Mouse (Mus musculus): ENCODE data around the gene Arl4d.
"Not testable (repeated sequence)": the region's sequence is repeated elsewhere in the genome, so short reads cannot be mapped to it uniquely, and the experiment has no call there.

DNA sequence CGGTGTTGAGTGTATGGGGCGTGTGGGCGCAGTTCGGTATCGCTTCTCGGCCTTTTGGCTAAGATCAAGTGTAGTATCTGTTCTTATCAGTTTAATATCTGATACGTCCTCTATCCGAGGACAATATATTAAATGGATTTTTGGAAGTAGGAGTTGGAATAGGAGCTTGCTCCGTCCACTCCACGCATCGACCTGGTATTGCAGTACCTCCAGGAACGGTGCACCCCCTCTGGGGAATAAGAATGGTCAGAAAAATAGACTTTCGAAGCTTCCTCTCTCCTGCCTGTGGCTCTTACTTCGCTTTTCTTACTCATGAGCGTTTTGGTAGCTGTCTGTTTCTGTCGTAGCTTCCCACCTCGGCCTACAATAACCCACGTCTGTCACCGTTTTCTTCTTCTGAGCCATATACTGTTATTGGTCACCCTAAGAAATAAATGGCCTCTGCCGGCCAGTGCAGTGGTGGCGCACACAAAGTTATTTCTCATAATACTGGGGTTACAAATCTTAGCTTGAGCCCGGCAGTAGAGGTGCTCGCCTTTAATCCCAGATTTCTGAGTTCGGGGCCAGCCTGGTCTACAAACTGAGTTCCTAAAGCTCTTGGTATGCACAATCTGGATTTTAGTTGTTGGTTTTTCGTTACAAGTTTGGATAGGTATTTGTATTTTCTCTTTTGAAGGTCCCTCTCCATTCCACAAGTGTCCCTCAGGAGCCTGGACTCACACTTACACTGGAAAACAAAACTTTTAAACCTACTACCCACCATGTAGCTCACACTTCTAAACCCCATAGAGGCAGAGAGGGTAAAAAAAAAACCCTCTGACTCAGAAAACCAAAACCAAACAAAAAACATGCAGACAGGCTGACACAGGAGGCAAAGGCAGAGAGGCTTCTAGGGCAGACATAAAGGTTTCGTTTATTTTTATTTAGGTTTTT, 23.4 kb upstream of the Arl4d start:
- not testable (repeated sequence) for TF ChIP-seq POLR2A (IDR thresholded peaks at IDR 0.05; ENCODE audit: low read depth, low read length); CTCF (IDR thresholded peaks at IDR 0.05; ENCODE audit: extremely low read depth, insufficient read length, insufficient replicate concordance, low read depth, low read length)
